Mouse (Mus musculus) neural tube, embryonic 14.5 days (tissue): ENCODE results near the gene Olfr689. TPM values are rescaled to one million over a fixed set of nuclear protein-coding genes. Genes with fewer than 3 reads are reported as not detected.
A peak's percentile ranks its signal among the peaks of the same experiment; 100 is the strongest.
"Not testable (repeated sequence)": the region's sequence is repeated elsewhere in the genome, so short reads cannot be mapped to it uniquely, and the experiment has no call there.

Source experiments
- ATAC-seq: fragments of 200-750 bp; cut with Nextera tagmentation; 2 replicates; pipeline ENCODE4 v1.8.0; 2017; ENCODE audit warnings: low read depth, mild to moderate bottlenecking, moderate TSS enrichment, moderate library complexity
- H3K27ac ChIP-seq: fragments of 300-500 bp; sonication (generic); 2 replicates; pipeline ENCODE4 v1.5.1; 2014; ENCODE audit warnings: low read depth, mild to moderate bottlenecking, control low read depth, low read length, moderate library complexity, mixed read lengths
- H3K27me3 ChIP-seq: fragments of 300-500 bp; sonication (generic); 2 replicates; pipeline ENCODE4 v1.6.1; 2014; ENCODE audit warnings: low read length; ENCODE audit not compliant: control insufficient read depth, insufficient read depth
- H3K36me3 ChIP-seq: fragments of 300-500 bp; sonication (generic); 2 replicates; pipeline ENCODE4 v1.6.1; 2014; ENCODE audit warnings: low read length, mixed read lengths; ENCODE audit not compliant: control insufficient read depth, insufficient read depth
- H3K4me1 ChIP-seq: fragments of 300-500 bp; sonication (generic); 2 replicates; pipeline ENCODE4 v1.6.1; 2014; ENCODE audit warnings: low read length; ENCODE audit not compliant: control insufficient read depth, insufficient read depth
- H3K4me2 ChIP-seq: fragments of 300-500 bp; sonication (generic); 2 replicates; pipeline ENCODE4 v1.6.1; 2014; ENCODE audit warnings: mild to moderate bottlenecking, low read depth, low read length, control low read depth
- H3K4me3 ChIP-seq: fragments of 300-500 bp; sonication (generic); 2 replicates; pipeline ENCODE4 v1.5.1; 2014; ENCODE audit warnings: low read depth, low read length, control low read depth, mixed read lengths
- H3K9ac ChIP-seq: fragments of 300-500 bp; sonication (generic); replicated peaks from 2 replicates; pipeline ENCODE4 v1.6.1; 2014; ENCODE audit warnings: low read depth, mild to moderate bottlenecking, control low read depth, low read length, mixed read lengths
- H3K9me3 ChIP-seq: fragments of 300-500 bp; sonication (generic); 2 replicates; pipeline ENCODE4 v1.6.1; 2016; ENCODE audit warnings: low read length; ENCODE audit not compliant: control insufficient read depth
- WGBS: fragments of 180-500 bp; shearing (Covaris S2); extraction: QIAGEN DNeasy Blood & Tissue Kit; methylation state at CpG from one replicate; pipeline ENCODE4 v1.1.7; 2014; 5-methylcytosine and 5-hydroxymethylcytosine counted together
- polyA plus RNA-seq: library from polyadenylated mRNA; unstranded; fragments of >200 nt; fragmentation: Nextera tagmentation; extraction: Ambion mirVana; gene quantifications from 2 replicates; pipeline ENCODE4 v1.2.1, GENCODE M21; 2014

Olfr689 gene
- polyA plus RNA-seq, 1 experiment from 2014 or later = not detected

DNA sequence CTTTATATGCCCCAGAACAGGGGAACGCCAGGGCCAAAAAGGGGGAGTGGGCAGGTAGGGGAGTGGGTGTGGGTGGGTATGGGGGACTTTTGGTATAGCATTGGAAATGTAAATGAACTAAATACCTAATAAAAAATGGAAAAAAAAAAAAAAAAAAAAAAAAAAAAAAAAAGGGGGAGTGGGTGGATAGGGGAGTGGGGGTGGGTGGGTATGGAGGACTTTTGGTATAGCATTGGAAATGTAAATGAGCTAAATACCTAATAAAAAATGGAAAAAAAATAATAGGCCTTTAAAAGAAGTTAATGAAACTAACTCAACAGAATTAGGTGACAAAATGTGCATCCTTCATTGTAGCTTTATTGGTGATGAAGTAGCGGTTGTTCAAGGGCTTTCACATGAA lies 45.5 kb downstream of the Olfr689 start:
- 100% methylated on average over 1 of the region's 2 CpGs for WGBS
- H3K9ac ChIP-seq, H3K27me3 ChIP-seq, H3K4me1 ChIP-seq, H3K9me3 ChIP-seq, H3K27ac ChIP-seq, H3K4me2 ChIP-seq, H3K36me3 ChIP-seq, H3K4me3 ChIP-seq: not testable (repeated sequence)
- peak; percentile 75 for ATAC-seq

GRCm38 (mm10) chr7:105361713-105362112 lies 50.7 kb downstream of the Olfr689 start:
- Histone ChIP-seq H3K4me2 (no peak overlapping the region), H3K9me3 (no peaks in the 10 kb centered on the region), H3K36me3 (no peaks in the 10 kb centered on the region), H3K27me3 (no peaks in the 10 kb centered on the region), H3K9ac (no peak overlapping the region), H3K4me3 (no peak overlapping the region), H3K27ac (no peak overlapping the region), H3K4me1 (no peaks in the 10 kb centered on the region)
- no peak for ATAC-seq
- 84% methylated on average over 2 of the region's 2 CpGs for WGBS

- 91% methylated on average over 5 of the region's 5 CpGs for WGBS
- H3K9ac ChIP-seq = no peak overlapping the region
- no peak for ATAC-seq
- no peak overlapping the region for H3K27ac ChIP-seq
- H3K4me1 ChIP-seq = no peaks in the 10 kb centered on the region
- H3K9me3 ChIP-seq = no peaks in the 10 kb centered on the region
- no peaks in the 10 kb centered on the region for H3K27me3 ChIP-seq
- H3K36me3 ChIP-seq = no peaks in the 10 kb centered on the region
- no peak overlapping the region for H3K4me2 ChIP-seq
- H3K4me3 ChIP-seq = no peak overlapping the region
These were observed 56.3 kb downstream of the Olfr689 start for GRCm38 (mm10) chr7:105367268-105367667.

DNA sequence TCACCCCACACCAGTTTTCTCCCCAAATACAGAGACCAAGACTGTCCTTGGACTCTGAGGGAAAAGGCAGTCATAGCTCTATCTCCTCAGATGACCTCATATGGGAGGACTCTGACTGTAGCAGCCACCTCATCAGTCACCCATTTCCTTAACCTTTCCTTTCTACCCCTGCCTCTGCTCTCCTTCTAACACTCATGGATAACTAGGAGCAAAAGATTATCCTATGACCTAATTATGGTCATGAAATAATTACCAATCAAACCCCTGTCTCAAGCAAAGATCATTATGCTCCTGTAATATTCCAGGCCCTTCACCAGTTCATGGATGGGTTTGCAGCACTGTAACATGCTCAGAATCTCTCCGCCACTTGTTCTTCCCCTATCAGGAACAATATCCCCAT lies 57.0 kb downstream of the Olfr689 start, which contains the start of gene Olfr692:
Gene Olfr692, plus strand, starts transcription at position 301 of the 400 bp plus-strand sequence.
- Histone ChIP-seq H3K9me3 (no peaks in the 10 kb centered on the region), H3K9ac (no peak within 1 kb of the TSS), H3K27me3 (no peaks in the 10 kb centered on the region), H3K27ac (no peak within 1 kb of the TSS), H3K4me3 (no peak within 1 kb of the TSS), H3K4me1 (no peaks in the 10 kb centered on the region), H3K36me3 (no peaks in the 10 kb centered on the region), H3K4me2 (no peak within 1 kb of the TSS)
- no peak for ATAC-seq
- WGBS = 100% methylated on average over 1 of the region's 1 CpGs

DNA sequence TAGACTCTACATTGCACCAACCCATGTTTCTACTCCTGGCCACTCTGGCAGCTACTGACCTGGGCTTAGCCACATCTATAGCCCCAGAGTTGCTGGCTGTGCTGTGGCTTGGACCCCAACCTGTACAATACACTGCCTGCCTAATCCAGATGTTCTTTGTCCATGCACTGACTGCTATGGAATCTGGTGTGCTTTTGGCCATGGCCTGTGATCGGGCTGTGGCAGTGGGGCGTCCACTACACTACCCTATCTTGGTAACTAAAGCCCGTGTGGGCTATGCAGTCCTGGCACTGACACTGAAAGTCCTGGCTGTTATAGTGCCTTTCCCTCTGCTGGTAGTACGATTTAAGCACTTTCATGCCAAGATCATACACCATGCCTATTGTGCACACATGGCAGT lies 57.6 kb downstream of the Olfr689 start:
- no peaks in the 10 kb centered on the region for H3K27me3 ChIP-seq
- no peak for ATAC-seq
- 97% methylated on average over 4 of the region's 4 CpGs for WGBS
- H3K9me3 ChIP-seq = no peaks in the 10 kb centered on the region
- no peaks in the 10 kb centered on the region for H3K4me1 ChIP-seq
- H3K4me3 ChIP-seq = no peak overlapping the region
- H3K36me3 ChIP-seq = peaks cover 4% of the 10 kb centered on the region
- H3K4me2 ChIP-seq = no peak overlapping the region
- no peak overlapping the region for H3K9ac ChIP-seq
- H3K27ac ChIP-seq = no peak overlapping the region

Other genes starting within 250 kb of the Olfr689 start
- not detected in 2 replicates for gene Olfr678, start 246.7 kb upstream of the Olfr689 start, polyA plus RNA-seq
- gene Olfr679, start 230.0 kb upstream of the Olfr689 start, polyA plus RNA-seq = not detected in 2 replicates
- gene Olfr680-ps1, start 218.3 kb upstream of the Olfr689 start, polyA plus RNA-seq = not detected in 2 replicates
- gene Olfr681, start 194.3 kb upstream of the Olfr689 start, polyA plus RNA-seq = not detected in 2 replicates
- gene Olfr683, start 164.2 kb upstream of the Olfr689 start, polyA plus RNA-seq = not detected in 2 replicates
- gene Olfr684, start 147.5 kb upstream of the Olfr689 start, polyA plus RNA-seq = not detected in 2 replicates
- not detected in 2 replicates for gene Olfr685, start 125.2 kb upstream of the Olfr689 start, polyA plus RNA-seq
- gene Olfr686, start 103.7 kb upstream of the Olfr689 start, polyA plus RNA-seq = not detected in 2 replicates
- not detected in 2 replicates for gene Olfr688, start 23.1 kb upstream of the Olfr689 start, polyA plus RNA-seq
- not detected in 2 replicates for gene Olfr690, start 22.9 kb downstream of the Olfr689 start, polyA plus RNA-seq
- gene Olfr691, start 31.1 kb downstream of the Olfr689 start, polyA plus RNA-seq = 0.27 and 0.35 TPM in 2 replicates
- gene Olfr692, start 57.1 kb downstream of the Olfr689 start, polyA plus RNA-seq = not detected in 2 replicates
- not detected in 2 replicates for gene Gm5901, start 63.9 kb downstream of the Olfr689 start, polyA plus RNA-seq
- 40.1 and 43.7 TPM in 2 replicates for gene Fam160a2, start 88.9 kb downstream of the Olfr689 start, polyA plus RNA-seq
- not detected in 2 replicates for gene Cnga4, start 93.4 kb downstream of the Olfr689 start, polyA plus RNA-seq
- 3.0 and 4.4 TPM in 2 replicates for gene Cckbr, start 114.6 kb downstream of the Olfr689 start, polyA plus RNA-seq
- 21.2 and 33.3 TPM in 2 replicates for gene Cavin3, start 171.1 kb downstream of the Olfr689 start, polyA plus RNA-seq
- gene Smpd1, start 243.2 kb downstream of the Olfr689 start, polyA plus RNA-seq = 93.8 and 98.1 TPM in 2 replicates